Mouse (Mus musculus) forebrain, embryonic 15.5 days (tissue): ENCODE results near the gene 5730596B20Rik. TPM values are rescaled to one million over a fixed set of nuclear protein-coding genes. Genes with fewer than 3 reads are reported as not detected.

Experiments used
- ATAC-seq: fragments of 200-750 bp; cut with Nextera tagmentation; replicated peaks from 2 replicates; pipeline ENCODE4 v1.8.0; 2017; ENCODE audit warnings: mild to moderate bottlenecking, moderate TSS enrichment, moderate library complexity
- H3K27ac ChIP-seq: fragments of 300-500 bp; sonication (generic); replicated peaks from 2 replicates; pipeline ENCODE4 v1.5.1; 2015; ENCODE audit warnings: mild to moderate bottlenecking, inconsistent platforms
- H3K27me3 ChIP-seq: fragments of 300-500 bp; sonication (generic); 2 replicates; pipeline ENCODE4 v1.6.1; 2015; ENCODE audit warnings: inconsistent platforms
- H3K36me3 ChIP-seq: fragments of 300-500 bp; sonication (generic); 2 replicates; pipeline ENCODE4 v1.6.1; 2015; ENCODE audit warnings: mild to moderate bottlenecking, inconsistent platforms
- H3K4me1 ChIP-seq: fragments of 300-500 bp; sonication (generic); 2 replicates; pipeline ENCODE4 v1.6.1; 2015; ENCODE audit warnings: inconsistent platforms
- H3K4me2 ChIP-seq: fragments of 300-500 bp; sonication (generic); replicated peaks from 2 replicates; pipeline ENCODE4 v1.6.1; 2015; ENCODE audit warnings: mild to moderate bottlenecking, inconsistent platforms
- H3K4me3 ChIP-seq: fragments of 300-500 bp; sonication (generic); 2 replicates; pipeline ENCODE4 v1.5.1; 2015; ENCODE audit warnings: mild to moderate bottlenecking, inconsistent platforms
- H3K9ac ChIP-seq: fragments of 300-500 bp; sonication (generic); replicated peaks from 2 replicates; pipeline ENCODE4 v1.6.1; 2015; ENCODE audit warnings: mild to moderate bottlenecking, inconsistent platforms
- H3K9me3 ChIP-seq: fragments of 300-500 bp; sonication (generic); 2 replicates; pipeline ENCODE4 v1.6.1; 2016; ENCODE audit warnings: inconsistent platforms
- WGBS: fragments of 180-500 bp; shearing (Covaris S2); methylation state at CpG from one replicate; pipeline ENCODE4 v1.1.7; 2015; ENCODE audit warnings: mixed read lengths; 5-methylcytosine and 5-hydroxymethylcytosine counted together
- polyA plus RNA-seq: library from polyadenylated mRNA; unstranded; fragments of >200 nt; fragmentation: Nextera tagmentation; extraction: Ambion mirVana; gene quantifications from 2 replicates; pipeline ENCODE4 v1.2.1, GENCODE M21; 2015

The 5730596B20Rik gene
- polyA plus RNA-seq, 1 experiment from 2014 or later = not detected

GRCm38 (mm10) chr6:52221337-52221992 is 44.2 kb downstream of the 5730596B20Rik start, which contains the start of gene Hoxa7:
Hoxa7 (minus strand) TSS chr6:52221854.
- H3K27me3 ChIP-seq = peaks cover 100% of the 10 kb centered on the region
- peak; percentile 53 for ATAC-seq
- WGBS = 2% methylated on average over 46 of the region's 46 CpGs

DNA sequence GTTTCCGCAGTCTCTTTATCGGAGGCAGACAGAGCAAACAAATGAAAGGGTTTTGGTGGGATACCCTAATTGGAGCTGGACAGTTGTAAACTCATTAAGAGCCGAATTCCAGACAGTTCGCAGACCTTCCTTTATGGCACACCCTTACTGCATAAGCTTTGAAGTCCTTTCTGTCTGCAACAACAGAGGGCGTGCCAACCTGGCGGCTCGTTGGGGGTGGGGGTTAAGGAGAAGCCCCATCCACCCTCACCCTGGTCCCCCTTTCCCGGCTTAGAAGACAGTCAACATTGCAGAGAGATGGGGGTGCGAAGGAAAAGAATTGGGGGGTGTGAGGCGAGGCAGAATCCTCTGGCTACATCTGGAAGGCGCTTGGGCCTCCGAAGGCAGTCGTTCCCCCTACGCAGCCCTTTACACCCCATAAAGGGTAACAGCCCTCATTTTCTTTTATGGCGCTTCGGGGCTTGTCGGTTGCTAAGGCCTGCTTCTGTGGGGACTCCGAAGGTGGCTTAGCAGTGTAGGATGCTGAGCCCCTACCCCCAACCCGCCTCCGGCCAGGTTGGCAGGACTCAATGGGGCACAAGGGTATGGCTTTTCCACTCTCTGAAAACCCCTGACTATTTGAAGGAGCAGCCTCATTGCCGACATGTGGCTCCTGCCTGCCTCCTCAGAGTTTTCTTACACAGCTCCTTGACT is 44.8 kb downstream of the 5730596B20Rik start:
- 6% methylated on average over 21 of the region's 21 CpGs for WGBS
- ATAC-seq = no peak; the same call in 1 of the 2 replicates
- Histone ChIP-seq H3K36me3 (no peaks in the 10 kb centered on the region), H3K27ac (no peak overlapping the region), H3K4me3 (peak overlapping the region; percentile 46), H3K27me3 (peaks cover 100% of the 10 kb centered on the region), H3K9ac (no peak overlapping the region), H3K9me3 (no peaks in the 10 kb centered on the region), H3K4me1 (peaks cover 12% of the 10 kb centered on the region), H3K4me2 (peak overlapping the region; percentile 78)

More at GRCm38 (mm10) chr6:52221337-52221992, 44.2 kb downstream of the 5730596B20Rik start, which contains the start of gene Hoxa7:
- Histone ChIP-seq H3K4me2 (peak within 1 kb of the TSS; percentile 78), H3K27ac (no peak within 1 kb of the TSS), H3K4me3 (peak within 1 kb of the TSS; percentile 46), H3K9ac (peak within 1 kb of the TSS; percentile 43), H3K4me1 (peaks cover 17% of the 10 kb centered on the region), H3K9me3 (no peaks in the 10 kb centered on the region), H3K36me3 (no peaks in the 10 kb centered on the region)

GRCm38 (mm10) chr6:52222729-52223128 is 45.4 kb downstream of the 5730596B20Rik start:
- Histone ChIP-seq H3K4me3 (no peak overlapping the region), H3K9me3 (no peaks in the 10 kb centered on the region), H3K4me2 (no peak overlapping the region), H3K36me3 (no peaks in the 10 kb centered on the region), H3K9ac (no peak overlapping the region), H3K27ac (no peak overlapping the region), H3K27me3 (peaks cover 100% of the 10 kb centered on the region), H3K4me1 (peaks cover 7% of the 10 kb centered on the region)
- no peak for ATAC-seq
- 12% methylated on average over 13 of the region's 13 CpGs for WGBS

DNA sequence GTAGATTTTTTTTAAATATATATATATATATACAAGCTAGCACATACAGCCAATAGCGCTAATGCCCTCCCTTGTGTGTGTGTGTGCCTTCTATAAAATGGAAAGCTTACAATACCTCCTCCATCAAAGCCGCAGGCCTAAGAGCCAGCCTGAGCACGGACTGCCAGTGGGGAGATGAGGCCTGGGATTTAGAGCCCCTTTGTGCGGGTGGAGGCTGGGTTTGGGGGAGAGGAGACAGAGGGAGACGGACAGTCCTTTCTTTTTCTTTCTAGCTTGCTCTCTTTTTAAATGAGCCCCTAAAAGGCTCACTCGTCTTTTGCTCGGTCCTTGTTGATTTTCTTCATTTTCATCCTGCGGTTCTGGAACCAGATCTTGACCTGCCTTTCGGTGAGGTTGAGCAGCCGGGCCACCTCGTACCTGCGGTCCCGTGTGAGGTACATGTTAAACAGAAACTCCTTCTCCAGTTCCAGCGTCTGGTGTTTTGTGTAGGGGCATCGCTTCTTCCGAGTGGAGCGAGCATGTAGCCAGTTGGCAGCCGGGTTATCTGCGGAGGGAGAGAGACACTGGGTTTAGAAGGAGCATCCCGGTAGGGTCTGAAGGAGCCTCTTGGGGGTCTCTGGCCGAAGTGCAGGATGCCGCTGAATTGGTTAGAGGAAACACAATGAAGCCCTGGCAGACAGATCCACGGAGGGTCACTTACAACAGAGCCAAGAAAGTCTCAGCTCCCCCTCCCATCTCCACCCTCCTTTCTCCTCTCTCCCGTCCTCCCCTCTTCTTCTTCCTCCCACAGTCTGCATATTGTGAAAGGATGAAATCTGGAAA is 46.9 kb downstream of the 5730596B20Rik start:
- Histone ChIP-seq H3K4me1 (peaks cover 7% of the 10 kb centered on the region), H3K36me3 (no peaks in the 10 kb centered on the region), H3K9me3 (no peaks in the 10 kb centered on the region), H3K27me3 (peaks cover 98% of the 10 kb centered on the region), H3K9ac (no peak overlapping the region), H3K4me3 (no peak overlapping the region), H3K4me2 (no peak overlapping the region), H3K27ac (no peak overlapping the region)
- ATAC-seq = no peak
- 1% methylated on average over 24 of the region's 24 CpGs for WGBS

DNA sequence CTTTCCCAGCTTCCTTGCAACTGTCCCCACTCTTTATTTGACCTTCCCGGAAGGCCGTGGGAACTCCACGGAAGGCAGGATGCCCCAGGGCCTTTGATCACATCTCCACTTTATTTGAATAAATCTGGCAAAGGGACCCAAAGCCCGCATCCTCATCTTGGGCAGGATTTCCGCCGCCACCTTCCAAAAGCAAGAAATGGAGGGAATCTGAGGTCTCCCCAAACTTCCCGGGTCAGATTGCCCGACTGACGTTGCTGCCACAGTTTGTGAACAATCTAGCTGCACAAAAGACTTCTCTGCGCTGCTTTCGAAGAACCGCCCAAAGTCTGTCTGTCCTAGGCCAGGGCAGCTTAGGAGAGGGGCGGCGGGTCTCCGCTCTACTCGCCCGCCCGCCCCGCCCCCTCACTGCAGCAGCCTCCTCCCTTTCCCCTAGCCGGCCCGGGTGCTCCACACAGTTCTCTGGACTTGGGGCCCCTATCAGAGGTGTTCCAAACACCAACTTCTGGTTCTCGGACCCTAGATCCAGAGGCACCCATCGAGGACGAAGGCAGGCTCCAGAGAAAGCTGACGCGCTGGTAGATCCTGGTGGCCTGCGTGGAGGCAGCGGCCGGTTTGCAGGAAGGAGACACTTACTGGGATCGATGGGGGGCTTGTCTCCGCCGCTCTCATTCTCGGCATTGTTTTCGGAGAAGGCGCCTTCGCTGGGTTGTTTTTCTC is 47.8 kb downstream of the 5730596B20Rik start:
- H3K4me3 ChIP-seq = no peak overlapping the region
- WGBS = 2% methylated on average over 36 of the region's 36 CpGs

DNA sequence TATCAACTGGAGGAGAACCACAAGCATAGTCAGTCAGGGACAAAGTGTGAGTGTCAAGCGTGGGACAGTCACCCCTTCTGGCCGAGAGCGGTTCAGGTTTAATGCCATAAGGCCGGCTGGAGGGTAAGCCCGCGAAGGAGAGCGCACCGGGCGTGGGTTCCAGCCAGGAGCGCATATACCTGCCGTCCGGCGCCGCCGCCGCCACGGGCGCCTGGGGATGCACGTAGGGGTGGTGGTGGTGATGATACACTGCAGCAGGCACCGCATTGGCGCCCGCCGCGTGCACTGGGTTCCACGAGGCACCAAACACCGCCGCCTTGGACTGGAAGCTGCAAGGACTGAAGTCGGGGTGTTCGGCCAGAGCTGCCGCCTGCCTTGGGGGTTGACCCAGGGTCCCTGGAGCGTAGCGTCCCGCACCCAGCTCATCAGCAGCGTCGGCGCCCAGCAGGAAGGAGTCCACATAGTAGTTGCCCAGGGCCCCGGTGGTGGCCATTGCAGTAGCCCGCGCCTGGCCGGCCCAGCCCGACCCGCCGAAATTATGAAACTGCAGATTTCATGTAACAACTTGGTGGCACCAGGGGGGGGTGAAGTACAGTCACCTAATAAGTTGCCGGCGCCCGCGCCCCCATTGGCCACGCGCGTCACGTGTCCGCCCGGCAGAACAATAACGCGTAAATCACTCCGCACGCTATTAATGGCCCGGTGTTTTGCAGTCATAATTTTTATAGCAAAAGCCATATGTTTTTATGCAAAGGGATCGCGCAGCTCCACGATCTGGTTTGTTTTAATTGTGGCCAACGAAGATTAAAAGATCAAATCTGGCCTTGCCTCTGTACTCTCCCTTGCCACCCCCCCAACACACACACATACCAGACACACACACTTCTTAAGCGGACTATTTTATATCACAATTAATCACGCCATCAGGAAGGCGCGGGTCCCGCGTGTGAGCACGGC is 48.6 kb downstream of the 5730596B20Rik start:
- Histone ChIP-seq H3K4me3 (no peak overlapping the region), H3K36me3 (no peaks in the 10 kb centered on the region), H3K4me1 (peaks cover 7% of the 10 kb centered on the region), H3K9me3 (no peaks in the 10 kb centered on the region), H3K9ac (no peak overlapping the region), H3K27ac (no peak overlapping the region), H3K27me3 (peaks cover 98% of the 10 kb centered on the region), H3K4me2 (no peak overlapping the region)
- no peak for ATAC-seq
- 2% methylated on average over 69 of the region's 69 CpGs for WGBS

More for the DNA sequence above, 47.8 kb downstream of the 5730596B20Rik start:
- H3K9ac ChIP-seq = no peak overlapping the region
- H3K4me1 ChIP-seq = peaks cover 7% of the 10 kb centered on the region
- H3K27me3 ChIP-seq = peaks cover 98% of the 10 kb centered on the region
- no peaks in the 10 kb centered on the region for H3K9me3 ChIP-seq
- no peak for ATAC-seq
- no peak overlapping the region for H3K27ac ChIP-seq
- no peak overlapping the region for H3K4me2 ChIP-seq
- H3K36me3 ChIP-seq = no peaks in the 10 kb centered on the region

DNA sequence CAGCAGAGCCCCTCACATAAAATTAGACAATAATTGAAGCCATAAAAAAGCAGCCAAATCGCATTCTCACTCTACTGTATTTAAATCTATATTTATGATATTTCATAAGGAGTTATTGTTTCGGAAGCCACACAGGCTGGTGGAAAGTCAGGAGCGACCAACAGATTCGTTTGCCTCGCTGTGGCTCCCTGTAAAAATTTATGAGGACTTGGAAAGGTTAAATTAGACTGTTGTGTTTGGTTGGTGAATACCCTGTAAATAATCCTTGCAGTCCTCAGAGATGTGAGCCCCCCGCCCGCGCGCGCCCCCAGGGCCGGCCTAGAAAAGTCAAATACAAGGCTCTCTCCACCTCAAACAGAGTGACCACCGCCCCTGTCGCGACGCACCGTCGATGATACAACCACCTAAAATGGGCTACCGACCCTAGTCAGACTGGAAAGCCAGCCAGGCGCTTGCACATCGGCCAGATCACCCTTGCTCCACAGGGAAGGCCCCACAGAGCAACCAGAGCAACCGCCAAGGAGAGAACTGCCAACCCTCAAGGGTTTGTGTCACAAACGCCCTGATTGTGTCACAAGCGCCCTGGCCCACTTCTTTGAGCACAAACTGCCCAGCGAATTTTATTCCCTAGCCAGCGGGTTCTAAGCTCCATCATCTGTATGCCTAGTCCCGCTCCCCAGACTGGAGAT is 49.4 kb downstream of the 5730596B20Rik start:
- Histone ChIP-seq H3K4me3 (no peak overlapping the region), H3K9me3 (no peaks in the 10 kb centered on the region), H3K27me3 (peaks cover 96% of the 10 kb centered on the region), H3K36me3 (no peaks in the 10 kb centered on the region), H3K4me2 (no peak overlapping the region), H3K9ac (no peak overlapping the region), H3K27ac (no peak overlapping the region), H3K4me1 (peaks cover 1% of the 10 kb centered on the region; the same call in 1 of the 2 replicates)
- no peak for ATAC-seq
- WGBS = 3% methylated on average over 26 of the region's 26 CpGs

DNA sequence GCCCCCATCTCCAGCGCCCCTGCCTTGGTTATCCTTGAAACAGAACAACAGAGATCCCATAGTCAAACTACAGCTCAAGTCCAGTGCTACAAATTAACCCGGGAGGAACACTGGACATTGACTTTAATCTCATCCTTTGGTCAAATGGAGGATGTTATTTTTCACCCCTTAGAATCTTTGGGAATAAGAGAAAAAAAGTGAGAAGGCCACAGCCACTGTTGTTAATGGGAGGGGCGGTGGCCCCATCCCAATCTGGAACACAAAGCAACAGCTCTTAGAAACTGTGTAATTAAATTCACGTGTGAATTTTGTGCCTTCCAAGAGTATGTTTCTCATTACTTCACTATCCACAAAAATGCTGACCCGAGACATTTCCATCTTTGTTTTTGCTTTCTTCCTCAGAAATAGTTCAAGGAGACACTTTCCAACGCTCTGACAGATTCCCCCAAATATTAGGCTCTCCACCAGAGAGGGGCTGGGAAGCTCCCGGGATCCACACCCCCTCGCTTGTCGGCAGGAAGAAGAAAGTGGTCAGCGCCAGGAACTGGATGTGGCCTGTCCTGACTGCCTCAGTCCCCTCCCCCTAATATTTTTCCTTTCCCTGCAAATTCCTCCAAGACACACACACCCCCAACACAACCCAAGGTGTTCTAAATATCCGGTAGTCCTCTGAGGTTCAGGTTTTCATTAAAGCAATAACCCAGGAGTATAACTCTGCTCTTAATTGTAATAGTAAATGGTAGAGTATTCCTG is 50.3 kb downstream of the 5730596B20Rik start:
- 3% methylated on average over 11 of the region's 11 CpGs for WGBS
- H3K27ac ChIP-seq = no peak overlapping the region
- H3K9me3 ChIP-seq = no peaks in the 10 kb centered on the region
- no peaks in the 10 kb centered on the region for H3K36me3 ChIP-seq
- peaks cover 96% of the 10 kb centered on the region for H3K27me3 ChIP-seq
- ATAC-seq = no peak
- H3K9ac ChIP-seq = no peak overlapping the region
- H3K4me3 ChIP-seq = no peak overlapping the region
- H3K4me2 ChIP-seq = no peak overlapping the region
- H3K4me1 ChIP-seq = no peaks in the 10 kb centered on the region

DNA sequence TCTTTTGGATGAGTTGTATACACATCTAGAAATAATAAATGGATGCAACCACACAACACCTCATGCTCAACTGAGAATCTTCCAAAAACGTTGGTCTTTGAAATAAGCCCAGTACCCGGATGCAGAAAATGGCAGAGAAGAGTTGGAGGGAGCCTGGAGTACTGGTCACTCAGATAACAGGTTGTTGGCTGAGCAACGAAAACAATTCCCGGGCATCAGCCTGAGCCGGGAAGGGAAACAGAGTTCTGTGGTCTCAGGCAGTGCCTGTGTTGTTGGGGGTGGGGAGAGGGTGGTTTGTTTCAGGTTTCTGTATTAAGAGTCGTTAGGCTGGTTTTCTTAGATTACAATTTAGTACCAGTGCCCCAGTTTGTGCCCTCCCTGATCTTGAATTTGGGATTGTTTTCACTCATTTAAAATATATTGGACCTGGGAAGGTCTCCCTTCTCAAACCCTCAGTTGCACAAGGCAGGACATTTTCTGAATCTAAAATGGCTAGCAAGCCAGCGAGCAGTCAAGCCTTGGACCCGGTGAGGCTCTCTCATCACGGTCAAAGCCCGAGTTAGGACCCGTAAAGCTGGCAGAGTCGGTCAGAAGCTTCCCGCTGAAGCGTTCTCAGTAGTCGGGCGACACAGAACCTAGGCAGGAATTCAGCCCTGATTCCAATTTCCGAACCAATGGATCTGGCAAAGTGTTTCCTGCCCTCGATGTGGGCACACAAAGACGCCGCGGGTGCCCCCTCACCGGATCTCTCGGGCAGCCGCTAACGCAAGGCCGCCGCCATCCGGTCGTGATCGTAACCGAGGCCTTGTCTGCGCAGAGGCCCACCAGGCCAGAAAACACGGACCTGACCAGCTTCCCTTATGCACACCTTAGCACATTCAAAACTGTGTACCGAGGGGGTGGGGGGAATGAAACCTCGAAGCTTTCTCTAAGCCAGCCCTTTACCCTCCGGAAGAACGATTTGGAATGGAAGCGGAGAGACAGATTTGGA is 51.5 kb downstream of the 5730596B20Rik start:
- no peaks in the 10 kb centered on the region for H3K4me1 ChIP-seq
- H3K4me3 ChIP-seq = no peak overlapping the region
- no peaks in the 10 kb centered on the region for H3K9me3 ChIP-seq
- H3K4me2 ChIP-seq = no peak overlapping the region
- ATAC-seq = no peak
- WGBS = under 1% methylated on average over 38 of the region's 38 CpGs
- H3K36me3 ChIP-seq = no peaks in the 10 kb centered on the region
- no peak overlapping the region for H3K9ac ChIP-seq
- no peak overlapping the region for H3K27ac ChIP-seq
- H3K27me3 ChIP-seq = peaks cover 96% of the 10 kb centered on the region
